Mouse (Mus musculus) activated CD4-positive, CD25-positive, alpha-beta regulatory T cell, adult 4 months (primary cell): ENCODE results near the gene Gm4297. TPM values are rescaled to one million over a fixed set of nuclear protein-coding genes. Genes with fewer than 3 reads are reported as not detected.
"Not testable (repeated sequence)": the region's sequence is repeated elsewhere in the genome, so short reads cannot be mapped to it uniquely, and the experiment has no call there.

ENCODE experiments used
- ATAC-seq: one replicate; pipeline ENCODE4 v1.8.0; 2017
- polyA plus RNA-seq, 2 experiments: library from polyadenylated mRNA; unstranded; fragments of 100-300 nt; shearing (Covaris generic); gene quantifications; one replicate each; pipeline ENCODE4 v1.2.1; 2017

Gene Gm4297
- not detected for polyA plus RNA-seq

- ATAC-seq: not testable (repeated sequence)
Observed at GRCm38 (mm10) chrX:24574795-24575194, at the start of gene Gm4297. Gm4297 (minus strand) TSS chrX:24574895.

Other genes with a start within 250 kb of the Gm4297 start
- not detected for gene Gm5934, start 74.1 kb downstream of the Gm4297 start, polyA plus RNA-seq
- gene Gm5935, start 200.3 kb upstream of the Gm4297 start, polyA plus RNA-seq: not detected